8 mouse cellular contexts compared by ENCODE assay signal in the genomic region with DNA sequence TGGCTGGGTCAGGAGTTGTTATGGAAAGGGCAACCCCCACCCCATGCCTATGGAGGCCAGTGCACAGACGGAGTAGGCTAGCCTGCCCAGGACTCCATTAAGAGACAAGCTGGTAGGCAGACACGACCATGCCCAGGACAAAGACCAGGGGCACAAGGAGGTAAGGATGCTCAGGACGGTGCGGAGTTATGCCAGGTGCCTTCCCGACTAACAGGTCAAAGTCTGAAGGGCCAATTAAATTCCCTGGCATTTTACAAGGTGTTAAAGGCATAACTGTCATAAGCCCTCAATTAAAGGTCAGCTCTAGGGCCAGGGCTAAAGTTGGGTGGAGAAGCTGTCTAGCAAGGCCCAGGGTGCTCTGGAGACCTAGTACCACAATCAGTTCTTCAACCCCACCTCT. TPM values are rescaled to one million over a fixed set of nuclear protein-coding genes. Genes with fewer than 3 reads are reported as not detected.
DNase-seq lines count a peak whose midpoint lies in the region; ATAC-seq and TF ChIP-seq lines count a peak whose summit lies in the region.

No protein-coding gene starts in this region.

- TF ChIP-seq CTCF in lung, postnatal 0 days (IDR thresholded peaks at IDR 0.05), result no peak

- peak overlapping the region; percentile 97; the same call in 1 of the 2 replicates for H3K9ac ChIP-seq in heart, embryonic 11.5 days (ENCODE audit: low read depth, low read length)
- H3K9ac ChIP-seq in lung, postnatal 0 days (replicated peaks; ENCODE audit: low read depth), result no peak overlapping the region
- peak overlapping the region; percentile 95; the same call in 1 of the 2 replicates for H3K9ac ChIP-seq in limb, embryonic 12.5 days (replicated peaks)
- no peak overlapping the region for H3K9ac ChIP-seq in stomach, embryonic 15.5 days

- no peak for DNase-seq in heart, adult 9 months (ENCODE audit: low spot score in 2 of 2)
- no peak for DNase-seq in lung, postnatal 0 days (ENCODE audit: low spot score)
- DNase-seq in lung, postnatal 10 days, result no peak
- no peak for DNase-seq in frontal cortex, postnatal 36 days (ENCODE audit: low spot score in 2 of 2)
- DNase-seq in frontal cortex, adult 2 months (ENCODE audit: extremely low spot score in 1 of 2, low spot score in 1 of 2), result no peak

- H3K27me3 ChIP-seq in heart, embryonic 11.5 days (ENCODE audit: control insufficient read depth, insufficient read depth, low read length), result no peaks in the 10 kb centered on the region
- H3K27me3 ChIP-seq in lung, postnatal 0 days (replicated peaks; ENCODE audit: insufficient read depth, low read length), result no peaks in the 10 kb centered on the region
- no peaks in the 10 kb centered on the region for H3K27me3 ChIP-seq in limb, embryonic 12.5 days
- H3K27me3 ChIP-seq in stomach, embryonic 15.5 days (replicated peaks), result no peaks in the 10 kb centered on the region

- peak overlapping the region; percentile 92 for H3K4me2 ChIP-seq in heart, embryonic 11.5 days
- H3K4me2 ChIP-seq in lung, postnatal 0 days (replicated peaks; ENCODE audit: low read depth, low read length), result peak overlapping the region; percentile 87
- peak overlapping the region; percentile 83 for H3K4me2 ChIP-seq in limb, embryonic 12.5 days
- H3K4me2 ChIP-seq in stomach, embryonic 15.5 days, result peak overlapping the region; percentile 71

- 80% methylated on average over 5 of the region's 5 CpGs for WGBS in heart, embryonic 11.5 days (ENCODE audit: insufficient replicate concordance)
- 77% methylated on average over 5 of the region's 5 CpGs for WGBS in lung, postnatal 0 days
- 70% methylated on average over 5 of the region's 5 CpGs for WGBS in limb, embryonic 12.5 days
- WGBS in stomach, embryonic 15.5 days, result 72% methylated on average over 5 of the region's 5 CpGs

- H3K27ac ChIP-seq in heart, embryonic 11.5 days (ENCODE audit: low read depth, low read length), result no peak overlapping the region
- H3K27ac ChIP-seq in lung, postnatal 0 days (ENCODE audit: low read length), result peak overlapping the region; percentile 95
- H3K27ac ChIP-seq in limb, embryonic 12.5 days, result no peak overlapping the region; the same call in 1 of the 2 replicates
- peak overlapping the region; percentile 91; the same call in 1 of the 2 replicates for H3K27ac ChIP-seq in stomach, embryonic 15.5 days

- no peaks in the 10 kb centered on the region for H3K9me3 ChIP-seq in heart, embryonic 11.5 days (replicated peaks; ENCODE audit: control insufficient read depth, low read length)
- H3K9me3 ChIP-seq in lung, postnatal 0 days (ENCODE audit: low read length), result no peaks in the 10 kb centered on the region
- no peaks in the 10 kb centered on the region for H3K9me3 ChIP-seq in limb, embryonic 12.5 days
- no peaks in the 10 kb centered on the region for H3K9me3 ChIP-seq in stomach, embryonic 15.5 days

- H3K36me3 ChIP-seq in heart, embryonic 11.5 days (ENCODE audit: control insufficient read depth, insufficient read depth, low read length), result peaks cover 13% of the 10 kb centered on the region; the same call in 1 of the 2 replicates
- peaks cover 15% of the 10 kb centered on the region; the same call in 1 of the 2 replicates for H3K36me3 ChIP-seq in lung, postnatal 0 days (ENCODE audit: insufficient read depth, low read length)
- H3K36me3 ChIP-seq in limb, embryonic 12.5 days, result peaks cover 27% of the 10 kb centered on the region
- peaks cover 13% of the 10 kb centered on the region for H3K36me3 ChIP-seq in stomach, embryonic 15.5 days

- TF ChIP-seq EP300 in lung, postnatal 0 days (IDR thresholded peaks at IDR 0.05), result no peak

- ATAC-seq in heart, embryonic 11.5 days (replicated peaks; ENCODE audit: insufficient number of reproducible peaks, low FRiP score, low TSS enrichment), result no peak
- ATAC-seq in lung, postnatal 0 days, result no peak
- ATAC-seq in limb, embryonic 12.5 days (ENCODE audit: insufficient number of reproducible peaks, insufficient read depth, low FRiP score, low TSS enrichment, low read depth), result no peak
- no peak for ATAC-seq in stomach, embryonic 15.5 days (ENCODE audit: insufficient read depth, low FRiP score, low read depth)

- H3K4me1 ChIP-seq in heart, embryonic 11.5 days (ENCODE audit: control insufficient read depth, insufficient read depth, low read length), result peaks cover 18% of the 10 kb centered on the region
- H3K4me1 ChIP-seq in lung, postnatal 0 days (ENCODE audit: insufficient read depth, low read depth, low read length), result peaks cover 14% of the 10 kb centered on the region
- H3K4me1 ChIP-seq in limb, embryonic 12.5 days (replicated peaks), result peaks cover 15% of the 10 kb centered on the region
- peaks cover 19% of the 10 kb centered on the region for H3K4me1 ChIP-seq in stomach, embryonic 15.5 days

- H3K4me3 ChIP-seq in heart, embryonic 11.5 days (ENCODE audit: low read depth, low read length), result no peak overlapping the region; the same call in 1 of the 2 replicates
- no peak overlapping the region for H3K4me3 ChIP-seq in lung, postnatal 0 days (ENCODE audit: low read depth, low read length)
- H3K4me3 ChIP-seq in limb, embryonic 12.5 days (replicated peaks), result no peak overlapping the region
- H3K4me3 ChIP-seq in stomach, embryonic 15.5 days (replicated peaks), result no peak overlapping the region

RNA-seq across cellular contexts. Expression of a gene that starts 2.1 kb away (rescaled TPM):
- polyA plus RNA-seq in heart, embryonic 11.5 days (2014; fragmentation: Nextera tagmentation; extraction: Ambion mirVana), result 128 and 153 TPM in 2 replicates
- 128 and 131 TPM in 2 replicates for polyA plus RNA-seq in lung, postnatal 0 days (2015; fragmentation: Nextera tagmentation; extraction: Ambion mirVana)
- polyA plus RNA-seq in limb, embryonic 12.5 days (2016; fragmentation: Nextera tagmentation; extraction: Ambion mirVana), result 179 and 193 TPM in 2 replicates
- 164 and 169 TPM in 2 replicates for polyA plus RNA-seq in stomach, embryonic 15.5 days (2015; fragmentation: Nextera tagmentation; extraction: Ambion mirVana)
- 155 and 178 TPM in 2 replicates for polyA plus RNA-seq in frontal cortex, adult 2 months (2012; rRNA removed)

Comparison
In these comparisons a context has a peak if more than half of its experiments do, and no peak if none do; other contexts are left out.
1. H3K27ac ChIP-seq: peak in lung, postnatal 0 days (single experiment) and stomach, embryonic 15.5 days (single experiment); none in heart, embryonic 11.5 days (single experiment) and limb, embryonic 12.5 days (single experiment).
2. H3K9ac ChIP-seq: peak in heart, embryonic 11.5 days (single experiment) and limb, embryonic 12.5 days (single experiment); none in lung, postnatal 0 days (single experiment) and stomach, embryonic 15.5 days (single experiment).
3. Peak in every context shown above with its lines, with median percentiles within 50 percentile points of each other: H3K4me2 ChIP-seq.